Mouse (Mus musculus) naive thymus-derived CD4-positive, alpha-beta T cell, adult 2 months (primary cell): ENCODE data around the gene Ran.
"Not testable (repeated sequence)": the region's sequence is repeated elsewhere in the genome, so short reads cannot be mapped to it uniquely, and the experiment has no call there.

ENCODE experiments used
- DNase-seq: peaks from one replicate; pipeline ENCODE4 v3.0.0-alpha.2; 2011; ENCODE audit warnings: low read depth

Ran gene

GRCm38 (mm10) chr5:129019497-129020299, at the start of gene Ran:
Gene Ran (plus strand): TSS chr5:129020069.
- DNase-seq, result peak; percentile 97

GRCm38 (mm10) chr5:128970878-128971277, 49.0 kb upstream of the Ran start:
- DNase-seq, result no peak

GRCm38 (mm10) chr5:128971298-128971697, 48.6 kb upstream of the Ran start:
- peak; percentile 68 for DNase-seq

GRCm38 (mm10) chr5:128976266-128976665, 43.6 kb upstream of the Ran start:
- no peak for DNase-seq

GRCm38 (mm10) chr5:128977466-128977865, 42.4 kb upstream of the Ran start:
- DNase-seq, result not testable (repeated sequence)

- no peak for DNase-seq
These were observed 40.9 kb upstream of the Ran start for GRCm38 (mm10) chr5:128978957-128979356.

- no peak for DNase-seq
These were observed 39.0 kb upstream of the Ran start for GRCm38 (mm10) chr5:128980857-128981256.

- DNase-seq, result peak; percentile 82
These were observed 38.3 kb upstream of the Ran start for GRCm38 (mm10) chr5:128981607-128982006.

- no peak for DNase-seq
These were observed 35.3 kb upstream of the Ran start for GRCm38 (mm10) chr5:128984536-128984935.

- no peak for DNase-seq
These were observed 33.9 kb upstream of the Ran start for GRCm38 (mm10) chr5:128985946-128986345.

GRCm38 (mm10) chr5:128987141-128987954, 32.5 kb upstream of the Ran start:
- DNase-seq, result no peak

GRCm38 (mm10) chr5:129000706-129001468, 19.0 kb upstream of the Ran start:
- no peak for DNase-seq

- DNase-seq, result no peak
These were observed 17.3 kb upstream of the Ran start for GRCm38 (mm10) chr5:129002571-129003011.

- no peak for DNase-seq
These were observed 14.5 kb upstream of the Ran start for GRCm38 (mm10) chr5:129005416-129005815.

- DNase-seq, result no peak
These were observed 13.7 kb upstream of the Ran start for GRCm38 (mm10) chr5:129006031-129006788.

- no peak for DNase-seq
These were observed 12.5 kb upstream of the Ran start for GRCm38 (mm10) chr5:129007105-129007957.

GRCm38 (mm10) chr5:129008008-129008407, 11.9 kb upstream of the Ran start:
- DNase-seq, result no peak

- DNase-seq, result peak; percentile 92
These were observed 11.4 kb upstream of the Ran start, which contains the start of gene Stx2 for GRCm38 (mm10) chr5:129008412-129008826. Gene Stx2 (minus strand): TSS chr5:129008574.

GRCm38 (mm10) chr5:129009577-129009976, 10.3 kb upstream of the Ran start:
- DNase-seq, result no peak

- no peak for DNase-seq
These were observed 8.9 kb upstream of the Ran start for GRCm38 (mm10) chr5:129010937-129011336.
